25 mouse cellular contexts compared by ENCODE assay signal in genomic region chr9:104304376-104304775, GRCm38 (mm10). TPM values are rescaled to one million over a fixed set of nuclear protein-coding genes. Genes with fewer than 3 reads are reported as not detected.
A peak's percentile ranks its signal among the peaks of the same experiment; 100 is the strongest.
DNase-seq lines count a peak whose midpoint lies in the region; ATAC-seq and TF ChIP-seq lines count a peak whose summit lies in the region.
"Had no signal": no experiment of that assay in that cellular context is flagged by ENCODE, and none has a peak within 500 bp of the region (broad histone marks: within the 10 kb centered on the region; RNA-seq: fewer than 3 reads in every experiment).

No protein-coding gene starts in this region.

- no peak overlapping the region for H3K4me2 ChIP-seq in kidney, embryonic 16.5 days (replicated peaks; ENCODE audit: low read depth, low read length)
- H3K4me2 ChIP-seq in stomach, embryonic 14.5 days (replicated peaks; ENCODE audit: low read depth, low read length): no peak overlapping the region
- no peak overlapping the region for H3K4me2 ChIP-seq in hindbrain, postnatal 0 days (ENCODE audit: low read depth, low read length)
- no peak overlapping the region for H3K4me2 ChIP-seq in forebrain, postnatal 0 days (ENCODE audit: low read depth)
- H3K4me2 ChIP-seq: heart, embryonic 15.5 days; liver, embryonic 13.5 days; lung, embryonic 14.5 days; midbrain, embryonic 13.5 days had no signal

- intact Hi-C loops in left cerebral cortex, postnatal 4 days (cut with DNase I): no loop called here

- 24% methylated on average over 4 of the region's 4 CpGs for WGBS in kidney, embryonic 16.5 days
- WGBS in stomach, embryonic 14.5 days: 64% methylated on average over 4 of the region's 4 CpGs
- 82% methylated on average over 4 of the region's 4 CpGs for WGBS in hindbrain, postnatal 0 days
- 79% methylated on average over 4 of the region's 4 CpGs for WGBS in forebrain, postnatal 0 days

- DNase-seq in R1 (ENCODE audit: low read depth, low spot score): peak; percentile 15
- DNase-seq in kidney, adult 18-20 months: peak; percentile 24
- no peak for DNase-seq in hindbrain, postnatal 0 days (ENCODE audit: low spot score)
- no peak for DNase-seq in forebrain, postnatal 0 days
- no peak for DNase-seq in cerebellum, postnatal 4 days (ENCODE audit: low spot score in 2 of 2)
- no peak for DNase-seq in left cerebral cortex, postnatal 4 days
- DNase-seq: cerebellum, adult 11 months; cerebellum, adult 9-11 months; gastrocnemius, postnatal 25 days; heart, postnatal 4 days; layer of hippocampus, adult 9-11 months; liver, embryonic 13.5 days; lung, embryonic 14.5 days; lung, postnatal 36 days; spleen, adult 18-20 months had no signal

- H3K9me3 ChIP-seq in kidney, embryonic 16.5 days (ENCODE audit: low read length): no peaks in the 10 kb centered on the region
- no peaks in the 10 kb centered on the region for H3K9me3 ChIP-seq in stomach, embryonic 14.5 days (ENCODE audit: control insufficient read depth, low read depth, low read length)
- no peaks in the 10 kb centered on the region for H3K9me3 ChIP-seq in hindbrain, postnatal 0 days (ENCODE audit: low read length)
- no peaks in the 10 kb centered on the region for H3K9me3 ChIP-seq in forebrain, postnatal 0 days (ENCODE audit: low read length)
- H3K9me3 ChIP-seq: embryonic facial prominence, embryonic 10.5 days; forebrain, embryonic 10.5 days; heart, embryonic 15.5 days; liver, embryonic 13.5 days; megakaryocyte, embryonic 14.5 days; midbrain, embryonic 13.5 days had no signal

- H3K9ac ChIP-seq in kidney, embryonic 16.5 days (replicated peaks; ENCODE audit: low read length): no peak overlapping the region
- no peak overlapping the region for H3K9ac ChIP-seq in stomach, embryonic 14.5 days (replicated peaks; ENCODE audit: low read depth, low read length)
- H3K9ac ChIP-seq in hindbrain, postnatal 0 days (replicated peaks; ENCODE audit: low read length): no peak overlapping the region
- H3K9ac ChIP-seq in forebrain, postnatal 0 days: no peak overlapping the region
- H3K9ac ChIP-seq: heart, embryonic 15.5 days; liver, embryonic 13.5 days; lung, embryonic 14.5 days; midbrain, embryonic 13.5 days had no signal

- no peaks in the 10 kb centered on the region for H3K36me3 ChIP-seq in kidney, embryonic 16.5 days (ENCODE audit: insufficient read depth, low read length)
- H3K36me3 ChIP-seq in stomach, embryonic 14.5 days (ENCODE audit: control insufficient read depth, insufficient read depth, low read length): no peaks in the 10 kb centered on the region
- no peaks in the 10 kb centered on the region for H3K36me3 ChIP-seq in hindbrain, postnatal 0 days (ENCODE audit: insufficient read depth, low read length)
- H3K36me3 ChIP-seq in forebrain, postnatal 0 days (ENCODE audit: insufficient read depth): no peaks in the 10 kb centered on the region
- H3K36me3 ChIP-seq: embryonic facial prominence, embryonic 10.5 days; forebrain, embryonic 10.5 days; heart, embryonic 15.5 days; liver, embryonic 13.5 days; midbrain, embryonic 13.5 days had no signal

- TF ChIP-seq CTCF in hindbrain, postnatal 0 days (IDR thresholded peaks at IDR 0.05; ENCODE audit: low read depth): no peak
- TF ChIP-seq CTCF in forebrain, postnatal 0 days (IDR thresholded peaks at IDR 0.05; ENCODE audit: low read depth): no peak

- no peaks in the 10 kb centered on the region for H3K4me1 ChIP-seq in kidney, embryonic 16.5 days (ENCODE audit: insufficient read depth, low read length)
- H3K4me1 ChIP-seq in stomach, embryonic 14.5 days (ENCODE audit: control insufficient read depth, insufficient read depth, low read length): no peaks in the 10 kb centered on the region
- H3K4me1 ChIP-seq in hindbrain, postnatal 0 days (ENCODE audit: insufficient read depth, low read length): no peaks in the 10 kb centered on the region
- no peaks in the 10 kb centered on the region for H3K4me1 ChIP-seq in forebrain, postnatal 0 days (ENCODE audit: insufficient read depth)
- H3K4me1 ChIP-seq: embryonic facial prominence, embryonic 10.5 days; forebrain, embryonic 10.5 days; heart, embryonic 15.5 days; liver, embryonic 13.5 days; megakaryocyte, embryonic 14.5 days; midbrain, embryonic 13.5 days had no signal

- H3K4me3 ChIP-seq in kidney, embryonic 16.5 days (ENCODE audit: low read length): no peak overlapping the region
- no peak overlapping the region for H3K4me3 ChIP-seq in stomach, embryonic 14.5 days (ENCODE audit: low read depth, low read length)
- no peak overlapping the region for H3K4me3 ChIP-seq in hindbrain, postnatal 0 days (ENCODE audit: low read length)
- no peak overlapping the region for H3K4me3 ChIP-seq in forebrain, postnatal 0 days (ENCODE audit: low read depth, low read length)
- H3K4me3 ChIP-seq: embryonic facial prominence, embryonic 10.5 days; forebrain, embryonic 10.5 days; heart, embryonic 15.5 days; liver, embryonic 13.5 days; megakaryocyte, embryonic 14.5 days; midbrain, embryonic 13.5 days had no signal

- no peaks in the 10 kb centered on the region for H3K27me3 ChIP-seq in kidney, embryonic 16.5 days (ENCODE audit: insufficient read depth, low read length)
- H3K27me3 ChIP-seq in stomach, embryonic 14.5 days (ENCODE audit: control insufficient read depth, insufficient read depth, low read length): no peaks in the 10 kb centered on the region
- no peaks in the 10 kb centered on the region for H3K27me3 ChIP-seq in hindbrain, postnatal 0 days (ENCODE audit: insufficient read depth, low read length)
- H3K27me3 ChIP-seq in forebrain, postnatal 0 days (ENCODE audit: insufficient read depth, low read length): no peaks in the 10 kb centered on the region
- H3K27me3 ChIP-seq: heart, embryonic 15.5 days; liver, embryonic 13.5 days; midbrain, embryonic 13.5 days had no signal

- ATAC-seq in kidney, embryonic 16.5 days (ENCODE audit: low FRiP score, low TSS enrichment): peak; percentile 57
- peak; percentile 57; the same call in 1 of the 2 replicates for ATAC-seq in stomach, embryonic 14.5 days (ENCODE audit: insufficient number of reproducible peaks, insufficient read depth, low FRiP score, low read depth)
- ATAC-seq in hindbrain, postnatal 0 days: no peak
- ATAC-seq in forebrain, postnatal 0 days: no peak
- ATAC-seq: CD4-positive, CD25-positive, alpha-beta regulatory T cell, adult 4 months; forebrain, embryonic 16.5 days; hindbrain, embryonic 16.5 days; midbrain, embryonic 13.5 days had no signal

- H3K27ac ChIP-seq in kidney, embryonic 16.5 days (ENCODE audit: low read length): peak overlapping the region; percentile 85
- H3K27ac ChIP-seq in stomach, embryonic 14.5 days (ENCODE audit: low read length): peak overlapping the region; percentile 27; the same call in 1 of the 2 replicates
- no peak overlapping the region for H3K27ac ChIP-seq in hindbrain, postnatal 0 days
- H3K27ac ChIP-seq in forebrain, postnatal 0 days (ENCODE audit: low read depth, low read length): no peak overlapping the region
- H3K27ac ChIP-seq: embryonic facial prominence, embryonic 10.5 days; forebrain, embryonic 10.5 days; heart, embryonic 15.5 days; liver, embryonic 13.5 days; midbrain, embryonic 13.5 days had no signal

RNA-seq across cellular contexts. Expression of gene Acpp, which starts 33.2 kb away (rescaled TPM):
- 1.9 and 2.0 TPM in 2 replicates for polyA plus RNA-seq in kidney, embryonic 16.5 days (2015; fragmentation: Nextera tagmentation; extraction: Ambion mirVana)
- polyA plus RNA-seq in stomach, embryonic 14.5 days (2014; fragmentation: Nextera tagmentation; extraction: Ambion mirVana): 0.75 and 0.97 TPM in 2 replicates
- total RNA-seq in hindbrain, postnatal 0 days (2014; rRNA removed): 0.65 and 3.1 TPM in 2 replicates
- polyA plus RNA-seq in hindbrain, postnatal 0 days (2015; fragmentation: Nextera tagmentation; extraction: Ambion mirVana): 0.25 and 0.37 TPM in 2 replicates
- 0.31 and 0.62 TPM in 2 replicates for total RNA-seq in forebrain, postnatal 0 days (2014; rRNA removed)
- polyA plus RNA-seq in forebrain, postnatal 0 days (2015; fragmentation: Nextera tagmentation; extraction: Ambion mirVana): 0.24 and 0.42 TPM in 2 replicates
- under 1 TPM; 0.64 to 0.70 TPM for total RNA-seq in left cerebral cortex, postnatal 4 days (2021)
- total RNA-seq: gastrocnemius, postnatal 25 days had no signal

RNA-seq across cellular contexts. Expression of gene Dnajc13, which starts 41.6 kb away (rescaled TPM):
- 23.4 and 25.7 TPM in 2 replicates for polyA plus RNA-seq in kidney, embryonic 16.5 days (2015; fragmentation: Nextera tagmentation; extraction: Ambion mirVana)
- polyA plus RNA-seq in stomach, embryonic 14.5 days (2014; fragmentation: Nextera tagmentation; extraction: Ambion mirVana): 26.1 and 37.7 TPM in 2 replicates
- total RNA-seq in hindbrain, postnatal 0 days (2014; rRNA removed): 44.5 and 53.7 TPM in 2 replicates
- polyA plus RNA-seq in hindbrain, postnatal 0 days (2015; fragmentation: Nextera tagmentation; extraction: Ambion mirVana): 14.2 and 15.2 TPM in 2 replicates
- total RNA-seq in forebrain, postnatal 0 days (2014; rRNA removed): 48.6 and 52.2 TPM in 2 replicates
- 6.9 and 11.6 TPM in 2 replicates for polyA plus RNA-seq in forebrain, postnatal 0 days (2015; fragmentation: Nextera tagmentation; extraction: Ambion mirVana)
- 100 to 1,000 TPM in 1 of 2 experiments, 10 to 100 TPM in 1; 90.2 to 100 TPM for total RNA-seq in left cerebral cortex, postnatal 4 days (2021)

Comparison
In these comparisons a context has a peak if more than half of its experiments do, and no peak if none do; other contexts are left out.
1. DNase-seq: peak in R1 (single experiment) and kidney, adult 18-20 months (single experiment); none in hindbrain, postnatal 0 days (single experiment), forebrain, postnatal 0 days (single experiment), cerebellum, postnatal 4 days (0 of 2) and left cerebral cortex, postnatal 4 days (single experiment).
2. ATAC-seq: peak in kidney, embryonic 16.5 days (single experiment) and stomach, embryonic 14.5 days (single experiment); none in hindbrain, postnatal 0 days (single experiment) and forebrain, postnatal 0 days (single experiment).
3. H3K27ac ChIP-seq: peak in kidney, embryonic 16.5 days (single experiment) and stomach, embryonic 14.5 days (single experiment); none in hindbrain, postnatal 0 days (single experiment) and forebrain, postnatal 0 days (single experiment).